Mouse (Mus musculus): Measurements from ENCODE around the gene Plppr3. TPM values are rescaled to one million over a fixed set of nuclear protein-coding genes. Genes with fewer than 3 reads are reported as not detected.

The Plppr3 gene
- polyA plus RNA-seq, 1 experiment from 2014 or later = 95.1 TPM

DNA sequence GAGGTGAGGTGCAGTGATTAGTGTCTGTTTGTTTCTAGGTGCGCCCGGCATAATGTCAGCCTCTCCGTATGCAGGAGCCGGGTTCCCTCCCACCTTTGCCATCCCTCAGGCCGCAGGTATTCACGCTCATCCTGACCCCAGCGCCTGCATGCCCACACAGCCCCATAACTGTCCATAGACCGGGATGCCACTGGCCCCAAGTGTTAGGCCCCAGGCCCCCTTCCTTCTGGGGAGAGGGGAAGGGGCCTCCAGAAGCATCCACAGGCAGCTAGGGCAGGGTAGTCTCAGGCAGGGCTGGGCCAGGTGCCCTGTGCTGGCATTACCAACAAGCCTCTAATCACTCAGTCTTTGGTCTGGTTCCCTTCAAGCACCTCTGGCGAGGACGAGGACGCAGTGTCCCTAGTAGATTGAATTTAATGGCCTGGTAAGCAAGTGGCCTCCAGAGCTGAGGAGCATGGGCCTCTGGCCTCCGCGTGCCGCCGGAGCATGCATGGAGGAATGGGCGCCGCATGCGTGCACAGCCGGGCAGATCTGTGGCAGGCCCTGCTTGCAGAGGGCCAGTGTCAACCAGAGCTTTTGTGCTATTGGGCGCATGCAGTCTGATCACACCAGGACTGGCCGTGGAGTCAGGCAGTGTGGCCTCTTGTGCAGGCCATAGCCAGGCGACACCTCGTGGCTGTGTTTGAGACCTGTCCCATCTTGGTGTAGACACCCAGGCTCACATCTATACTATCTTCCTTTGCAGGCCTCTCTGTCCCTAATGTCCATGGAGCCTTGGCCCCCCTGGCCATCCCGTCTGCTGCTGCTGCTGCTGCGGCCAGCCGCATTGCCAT is 14.1 kb downstream of the Plppr3 start:
- Histone ChIP-seq H3K9me3 (ENCODE audit: control insufficient read depth, low read length) (no peaks in the 10 kb centered on the region), H3K4me1 (ENCODE audit: control insufficient read depth, insufficient read depth, low read length) (peaks cover 27% of the 10 kb centered on the region), H3K36me3 (ENCODE audit: control insufficient read depth, insufficient read depth, low read length) (peaks cover 61% of the 10 kb centered on the region), H3K9ac (ENCODE audit: low read length) (no peak overlapping the region), H3K27me3 (ENCODE audit: control insufficient read depth, insufficient read depth, low read length) (no peaks in the 10 kb centered on the region), H3K27ac (replicated peaks; ENCODE audit: low read depth, low read length) (no peak overlapping the region; the same call in 1 of the 2 replicates), H3K4me3 (ENCODE audit: low read depth, low read length) (no peak overlapping the region), H3K4me2 (ENCODE audit: low read depth, severe bottlenecking) (no peak overlapping the region)
- ATAC-seq (ENCODE audit: insufficient number of reproducible peaks, low FRiP score, low TSS enrichment, low read depth) (no peak), DNase-seq (ENCODE audit: low spot score) (no peak)
- 94% methylated on average over 26 of the region's 26 CpGs for WGBS

DNA sequence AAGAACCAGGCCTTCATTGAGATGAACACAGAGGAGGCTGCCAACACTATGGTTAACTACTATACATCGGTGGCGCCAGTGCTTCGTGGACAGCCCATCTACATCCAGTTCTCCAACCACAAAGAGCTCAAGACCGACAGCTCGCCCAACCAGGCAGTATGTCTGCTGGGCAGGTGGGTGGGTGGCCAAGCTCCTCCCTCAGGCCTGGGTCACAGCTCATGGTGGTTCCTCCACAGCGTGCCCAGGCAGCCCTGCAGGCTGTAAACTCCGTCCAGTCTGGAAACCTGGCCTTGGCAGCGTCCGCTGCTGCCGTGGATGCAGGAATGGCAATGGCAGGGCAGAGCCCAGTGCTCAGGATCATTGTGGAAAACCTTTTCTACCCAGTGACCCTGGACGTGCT is 15.3 kb downstream of the Plppr3 start:
- Histone ChIP-seq H3K9ac (ENCODE audit: low read length) (no peak overlapping the region), H3K36me3 (ENCODE audit: control insufficient read depth, insufficient read depth, low read length) (peaks cover 58% of the 10 kb centered on the region), H3K4me1 (ENCODE audit: control insufficient read depth, insufficient read depth, low read length) (peaks cover 27% of the 10 kb centered on the region), H3K9me3 (ENCODE audit: control insufficient read depth, low read length) (no peaks in the 10 kb centered on the region), H3K4me2 (ENCODE audit: low read depth, severe bottlenecking) (no peak overlapping the region), H3K4me3 (ENCODE audit: low read depth, low read length) (no peak overlapping the region), H3K27me3 (ENCODE audit: control insufficient read depth, insufficient read depth, low read length) (no peaks in the 10 kb centered on the region), H3K27ac (replicated peaks; ENCODE audit: low read depth, low read length) (no peak overlapping the region)
- DNase-seq (ENCODE audit: low spot score) (no peak), ATAC-seq (ENCODE audit: insufficient number of reproducible peaks, low FRiP score, low TSS enrichment, low read depth) (no peak)
- 86% methylated on average over 11 of the region's 11 CpGs for WGBS

DNA sequence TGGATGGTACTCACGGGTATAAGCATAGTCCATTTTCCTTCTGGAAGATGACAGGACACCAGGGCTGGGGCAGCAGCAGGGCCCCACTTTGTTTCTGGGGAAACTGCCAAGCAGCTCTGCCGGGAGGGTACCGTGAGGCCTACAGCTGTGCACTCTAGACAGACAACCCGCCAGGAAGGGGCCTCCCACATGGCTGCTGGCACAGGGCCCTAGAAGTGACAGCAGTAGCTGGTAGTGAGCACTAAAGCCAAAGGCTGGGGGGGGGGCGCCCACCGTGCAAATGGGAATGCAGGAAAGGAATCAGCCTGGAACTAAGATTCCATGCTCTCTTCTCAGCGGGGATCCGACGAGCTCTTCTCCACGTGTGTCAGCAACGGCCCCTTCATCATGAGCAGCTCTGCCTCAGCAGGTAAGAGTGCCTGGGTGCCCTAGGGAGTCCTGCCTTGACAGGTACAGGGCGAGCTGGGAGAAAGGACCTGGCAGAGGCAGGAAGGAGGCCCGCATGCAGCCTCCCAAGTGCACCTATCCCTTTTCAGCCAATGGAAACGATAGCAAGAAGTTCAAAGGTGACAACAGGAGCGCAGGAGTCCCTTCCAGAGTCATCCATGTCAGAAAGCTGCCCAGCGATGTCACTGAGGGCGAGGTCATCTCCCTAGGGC is 15.9 kb downstream of the Plppr3 start:
- no peaks in the 10 kb centered on the region for H3K9me3 ChIP-seq (ENCODE audit: control insufficient read depth, low read length)
- WGBS = 75% methylated on average over 17 of the region's 17 CpGs
- DNase-seq (ENCODE audit: low spot score) (no peak), ATAC-seq (ENCODE audit: insufficient number of reproducible peaks, low FRiP score, low TSS enrichment, low read depth) (no peak)
- H3K9ac ChIP-seq (ENCODE audit: low read length) = no peak overlapping the region
- peaks cover 58% of the 10 kb centered on the region for H3K36me3 ChIP-seq (ENCODE audit: control insufficient read depth, insufficient read depth, low read length)
- H3K27me3 ChIP-seq (ENCODE audit: control insufficient read depth, insufficient read depth, low read length) = no peaks in the 10 kb centered on the region
- peaks cover 27% of the 10 kb centered on the region for H3K4me1 ChIP-seq (ENCODE audit: control insufficient read depth, insufficient read depth, low read length)
- H3K4me2 ChIP-seq (ENCODE audit: low read depth, severe bottlenecking) = peak overlapping the region; percentile 91
- H3K4me3 ChIP-seq (ENCODE audit: low read depth, low read length) = no peak overlapping the region
- H3K27ac ChIP-seq (replicated peaks; ENCODE audit: low read depth, low read length) = no peak overlapping the region

DNA sequence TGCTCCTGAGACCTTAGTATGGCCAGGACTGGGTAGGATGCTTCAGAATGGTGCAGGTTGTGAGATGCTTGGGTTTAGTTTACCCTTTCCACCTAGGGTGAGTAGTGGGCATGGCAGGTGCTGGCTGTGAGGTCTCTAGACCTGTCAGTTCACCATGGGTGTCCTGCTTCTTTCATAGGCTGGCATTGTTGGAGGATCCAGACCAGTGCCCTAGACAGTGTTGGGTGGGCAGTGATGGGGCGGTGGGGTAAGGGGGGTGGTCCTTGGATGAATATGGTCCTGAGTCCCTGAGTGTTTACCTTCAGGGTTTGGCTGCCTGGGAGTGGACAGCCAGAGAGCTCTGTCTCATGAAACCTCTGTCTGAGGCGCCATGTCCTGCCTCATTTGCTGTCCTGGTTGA is 16.5 kb downstream of the Plppr3 start:
- Histone ChIP-seq H3K4me1 (ENCODE audit: control insufficient read depth, insufficient read depth, low read length) (peaks cover 30% of the 10 kb centered on the region), H3K27ac (replicated peaks; ENCODE audit: low read depth, low read length) (no peak overlapping the region)
- 96% methylated on average over 2 of the region's 2 CpGs for WGBS

DNA sequence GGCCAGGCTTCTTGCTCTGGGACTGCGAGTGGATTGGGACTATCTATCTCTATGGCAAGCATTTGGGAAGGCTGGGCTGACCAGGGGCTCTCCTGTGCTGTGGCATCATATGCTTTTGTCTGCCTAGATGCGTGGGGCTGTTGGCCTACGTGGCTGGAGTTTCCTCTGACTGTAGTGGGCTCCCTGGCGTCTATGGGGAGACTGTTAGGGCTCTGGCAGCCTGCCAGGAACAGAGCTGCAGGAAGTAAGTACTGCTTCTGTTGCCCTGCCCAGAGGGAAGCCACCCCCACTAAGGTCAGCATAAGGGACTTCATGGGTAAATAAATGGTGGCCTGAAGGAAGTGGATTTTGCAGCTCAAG is 17.0 kb downstream of the Plppr3 start:
- Histone ChIP-seq H3K27ac (replicated peaks; ENCODE audit: low read depth, low read length) (no peak overlapping the region), H3K4me1 (ENCODE audit: control insufficient read depth, insufficient read depth, low read length) (peaks cover 34% of the 10 kb centered on the region), H3K4me2 (ENCODE audit: low read depth, severe bottlenecking) (peak overlapping the region; percentile 91), H3K9me3 (ENCODE audit: control insufficient read depth, low read length) (no peaks in the 10 kb centered on the region), H3K27me3 (ENCODE audit: control insufficient read depth, insufficient read depth, low read length) (no peaks in the 10 kb centered on the region), H3K36me3 (ENCODE audit: control insufficient read depth, insufficient read depth, low read length) (peaks cover 48% of the 10 kb centered on the region), H3K9ac (ENCODE audit: low read length) (peak overlapping the region; percentile 43), H3K4me3 (ENCODE audit: low read depth, low read length) (peak overlapping the region; percentile 99)
- no peak for ATAC-seq (ENCODE audit: insufficient number of reproducible peaks, low FRiP score, low TSS enrichment, low read depth)
- 51% methylated on average over 4 of the region's 4 CpGs for WGBS
- no peak for DNase-seq (ENCODE audit: low spot score)

More for the DNA sequence above, 16.5 kb downstream of the Plppr3 start:
- H3K36me3 ChIP-seq (ENCODE audit: control insufficient read depth, insufficient read depth, low read length) = peaks cover 53% of the 10 kb centered on the region
- ATAC-seq (ENCODE audit: insufficient number of reproducible peaks, low FRiP score, low TSS enrichment, low read depth) (no peak), DNase-seq (ENCODE audit: low spot score) (no peak)
- peak overlapping the region; percentile 43; the same call in 1 of the 2 replicates for H3K9ac ChIP-seq (ENCODE audit: low read length)
- peak overlapping the region; percentile 99 for H3K4me3 ChIP-seq (ENCODE audit: low read depth, low read length)
- H3K27me3 ChIP-seq (ENCODE audit: control insufficient read depth, insufficient read depth, low read length) = no peaks in the 10 kb centered on the region
- peak overlapping the region; percentile 91 for H3K4me2 ChIP-seq (ENCODE audit: low read depth, severe bottlenecking)
- H3K9me3 ChIP-seq (ENCODE audit: control insufficient read depth, low read length) = no peaks in the 10 kb centered on the region

DNA sequence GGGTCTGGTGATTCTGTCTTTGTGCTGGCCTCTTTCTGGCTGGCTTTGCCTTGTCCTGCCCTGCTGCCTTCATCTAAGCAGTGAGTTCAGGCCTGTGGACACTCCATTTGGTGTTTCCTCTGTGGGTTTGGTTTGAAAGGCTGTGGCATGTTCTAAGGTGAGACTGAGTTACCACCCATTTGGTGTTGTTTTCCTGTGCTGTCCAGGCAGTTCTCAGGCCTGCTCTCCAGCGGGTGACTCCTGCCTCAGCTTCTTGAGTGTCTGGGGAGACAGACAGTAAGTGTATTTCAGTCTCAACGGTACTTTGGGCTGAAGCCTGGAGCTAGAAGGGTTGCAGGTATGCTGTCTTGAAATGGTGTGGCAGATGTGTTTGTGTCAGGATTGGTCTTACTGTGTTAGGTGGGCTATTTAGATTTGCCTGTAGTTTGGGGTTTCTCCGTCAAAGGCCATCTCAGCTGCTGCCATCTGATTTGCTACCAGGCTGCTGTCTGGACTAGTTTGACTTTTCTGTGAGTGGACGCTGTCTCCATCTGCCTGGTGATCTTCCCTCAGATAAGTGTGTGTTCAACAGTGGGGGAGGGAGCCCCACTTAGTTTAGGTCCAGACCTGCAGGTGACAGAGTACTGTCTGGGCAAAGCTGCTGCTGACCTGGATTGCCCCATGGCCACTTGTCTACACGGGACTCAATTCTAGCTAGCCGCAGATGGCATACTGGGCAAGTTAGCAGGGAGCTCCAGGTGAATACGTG is 17.6 kb downstream of the Plppr3 start:
- Histone ChIP-seq H3K4me1 (ENCODE audit: control insufficient read depth, insufficient read depth, low read length) (peaks cover 40% of the 10 kb centered on the region), H3K27ac (replicated peaks; ENCODE audit: low read depth, low read length) (no peak overlapping the region), H3K4me3 (ENCODE audit: low read depth, low read length) (peak overlapping the region; percentile 99), H3K36me3 (ENCODE audit: control insufficient read depth, insufficient read depth, low read length) (peaks cover 43% of the 10 kb centered on the region), H3K4me2 (ENCODE audit: low read depth, severe bottlenecking) (peak overlapping the region; percentile 91), H3K9ac (ENCODE audit: low read length) (peak overlapping the region; percentile 99), H3K27me3 (ENCODE audit: control insufficient read depth, insufficient read depth, low read length) (no peaks in the 10 kb centered on the region), H3K9me3 (ENCODE audit: control insufficient read depth, low read length) (no peaks in the 10 kb centered on the region)
- WGBS = 69% methylated on average over 7 of the region's 7 CpGs
- no peak for ATAC-seq (ENCODE audit: insufficient number of reproducible peaks, low FRiP score, low TSS enrichment, low read depth)
- DNase-seq (ENCODE audit: low spot score) = no peak

DNA sequence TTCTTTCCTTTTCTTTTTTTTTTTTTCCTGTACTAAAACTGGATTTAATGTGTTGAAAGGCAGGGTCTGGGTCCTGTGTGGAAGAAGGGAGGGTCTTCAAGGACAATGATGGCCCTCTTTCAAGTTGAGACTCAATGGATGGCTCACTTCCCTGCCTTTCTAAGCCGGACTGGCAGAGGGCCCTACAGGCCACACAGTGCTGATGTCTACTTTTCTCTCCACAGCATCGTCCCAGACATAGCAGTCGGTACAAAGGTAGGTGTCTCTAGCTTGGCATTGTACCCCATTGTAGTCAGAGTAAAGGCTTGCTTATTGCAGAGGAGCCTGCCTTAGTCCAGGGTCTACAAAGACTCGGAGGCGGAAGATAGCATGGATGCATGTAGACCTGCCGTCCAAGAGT is 18.2 kb downstream of the Plppr3 start:
- peaks cover 38% of the 10 kb centered on the region for H3K36me3 ChIP-seq (ENCODE audit: control insufficient read depth, insufficient read depth, low read length)
- H3K9me3 ChIP-seq (ENCODE audit: control insufficient read depth, low read length) = no peaks in the 10 kb centered on the region
- peaks cover 46% of the 10 kb centered on the region for H3K4me1 ChIP-seq (ENCODE audit: control insufficient read depth, insufficient read depth, low read length)
- H3K4me3 ChIP-seq (ENCODE audit: low read depth, low read length) = peak overlapping the region; percentile 99
- ATAC-seq (ENCODE audit: insufficient number of reproducible peaks, low FRiP score, low TSS enrichment, low read depth) = no peak
- no peak overlapping the region for H3K27ac ChIP-seq (replicated peaks; ENCODE audit: low read depth, low read length)
- H3K4me2 ChIP-seq (ENCODE audit: low read depth, severe bottlenecking) = peak overlapping the region; percentile 91
- peak overlapping the region; percentile 99 for H3K9ac ChIP-seq (ENCODE audit: low read length)
- no peaks in the 10 kb centered on the region for H3K27me3 ChIP-seq (ENCODE audit: control insufficient read depth, insufficient read depth, low read length)
- no peak for DNase-seq (ENCODE audit: low spot score)
- WGBS = 66% methylated on average over 6 of the region's 6 CpGs

DNA sequence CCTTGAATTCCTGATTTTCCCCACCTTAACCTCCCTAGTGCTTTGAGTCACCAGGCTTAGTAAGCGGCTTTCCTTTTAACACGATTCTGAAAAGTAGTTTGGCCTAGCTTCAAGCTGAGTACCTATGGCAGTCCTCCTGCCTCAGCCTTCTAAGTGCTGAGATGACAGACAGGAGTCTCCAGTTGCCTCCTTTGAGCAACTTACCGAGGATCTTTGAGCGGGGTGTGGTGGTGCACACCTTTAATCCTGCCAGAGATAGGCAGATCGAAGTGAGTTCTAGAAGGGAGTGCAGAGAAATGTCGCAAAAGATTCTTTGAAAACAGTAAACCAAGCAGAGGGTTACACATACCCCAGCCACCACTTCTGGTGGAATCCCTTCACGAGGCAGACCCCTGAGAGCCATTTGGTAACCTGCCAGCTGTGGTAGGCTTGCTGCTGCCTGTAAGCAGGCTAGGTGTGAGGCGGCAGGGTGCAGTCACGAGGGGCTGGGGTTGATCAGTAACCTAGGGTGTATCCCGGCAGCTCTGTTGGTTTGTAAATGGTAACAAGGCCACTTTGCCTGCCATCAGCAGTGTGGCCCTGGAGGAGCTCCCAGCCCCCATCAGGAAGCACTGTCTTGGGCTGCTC is 18.8 kb downstream of the Plppr3 start:
- H3K4me3 ChIP-seq (ENCODE audit: low read depth, low read length) = peak overlapping the region; percentile 99
- peak; percentile 38 for DNase-seq (ENCODE audit: low spot score)
- peaks cover 46% of the 10 kb centered on the region for H3K4me1 ChIP-seq (ENCODE audit: control insufficient read depth, insufficient read depth, low read length)
- H3K36me3 ChIP-seq (ENCODE audit: control insufficient read depth, insufficient read depth, low read length) = peaks cover 32% of the 10 kb centered on the region
- no peaks in the 10 kb centered on the region for H3K9me3 ChIP-seq (ENCODE audit: control insufficient read depth, low read length)
- no peak overlapping the region; the same call in 1 of the 2 replicates for H3K27ac ChIP-seq (replicated peaks; ENCODE audit: low read depth, low read length)
- H3K4me2 ChIP-seq (ENCODE audit: low read depth, severe bottlenecking) = peak overlapping the region; percentile 91
- WGBS = 3% methylated on average over 10 of the region's 10 CpGs
- ATAC-seq (ENCODE audit: insufficient number of reproducible peaks, low FRiP score, low TSS enrichment, low read depth) = no peak
- no peaks in the 10 kb centered on the region for H3K27me3 ChIP-seq (ENCODE audit: control insufficient read depth, insufficient read depth, low read length)
- H3K9ac ChIP-seq (ENCODE audit: low read length) = peak overlapping the region; percentile 99

Measured in limb, embryonic 11.5 days (tissue).